Mouse (Mus musculus) urinary bladder, adult 18-20 months (tissue): ENCODE measurements at regions not wholly inside any gene's neighbourhood (a gene's known extent, or its start where the extent isn't known, plus 50 kb on each side); places are given as distances from the start of the nearest gene placed in this dataset.

Source experiments
- DNase-seq, 2 experiments: peaks; one replicate each; pipeline ENCODE4 v3.0.0; 2022; ENCODE audit warnings: low spot score in 2 of 2, mixed read lengths in 2 of 2

GRCm38 (mm10) chr19:56039091-56040004 lies 247.6 kb upstream of the Habp2 start:
- no peak for DNase-seq

- DNase-seq = no peak
These were observed 245.0 kb upstream of the Habp2 start for GRCm38 (mm10) chr19:56041930-56042329.

GRCm38 (mm10) chr19:56046784-56047390 lies 240.1 kb upstream of the Habp2 start:
- no peak for DNase-seq

- DNase-seq = no peak
These were observed 232.8 kb upstream of the Habp2 start for GRCm38 (mm10) chr19:56054186-56054585.

GRCm38 (mm10) chr19:56056397-56056796 lies 230.5 kb upstream of the Habp2 start:
- no peak for DNase-seq

GRCm38 (mm10) chr19:56061882-56062540 lies 224.9 kb upstream of the Habp2 start:
- DNase-seq = no peak

GRCm38 (mm10) chr19:56063099-56063498 lies 223.8 kb upstream of the Habp2 start:
- DNase-seq = no peak

GRCm38 (mm10) chr19:56065730-56066129 lies 221.2 kb upstream of the Habp2 start:
- DNase-seq = no peak

GRCm38 (mm10) chr19:56068165-56068564 lies 218.8 kb upstream of the Habp2 start:
- no peak for DNase-seq

- no peak for DNase-seq
These were observed 218.1 kb upstream of the Habp2 start for GRCm38 (mm10) chr19:56068854-56069253.

GRCm38 (mm10) chr19:56069266-56069665 lies 217.7 kb upstream of the Habp2 start:
- DNase-seq = no peak

GRCm38 (mm10) chr19:56071340-56071739 lies 215.6 kb upstream of the Habp2 start:
- no peak for DNase-seq

GRCm38 (mm10) chr19:56076128-56076527 lies 210.8 kb upstream of the Habp2 start:
- DNase-seq = no peak

GRCm38 (mm10) chr19:56077491-56077890 lies 209.4 kb upstream of the Habp2 start:
- DNase-seq = no peak

- DNase-seq = no peak
These were observed 200.4 kb upstream of the Habp2 start for GRCm38 (mm10) chr19:56086413-56087083.

GRCm38 (mm10) chr19:56087127-56087526 lies 199.8 kb upstream of the Habp2 start:
- no peak for DNase-seq

- no peak for DNase-seq
These were observed 197.1 kb upstream of the Habp2 start for GRCm38 (mm10) chr19:56089795-56090375.

- no peak for DNase-seq
These were observed 195.4 kb upstream of the Habp2 start for GRCm38 (mm10) chr19:56091581-56091980.

- no peak for DNase-seq
These were observed 191.1 kb upstream of the Habp2 start for GRCm38 (mm10) chr19:56095873-56096272.

- DNase-seq = no peak
These were observed 187.2 kb upstream of the Habp2 start for GRCm38 (mm10) chr19:56099725-56100124.

GRCm38 (mm10) chr19:56100131-56100872 lies 186.6 kb upstream of the Habp2 start:
- DNase-seq = no peak
